Mouse (Mus musculus) adrenal gland, adult (tissue): ENCODE results near the gene Hsd17b3.

Experiments
- DNase-seq, 2 experiments: peaks; one replicate each; pipeline ENCODE4 v3.0.0; 2022 to 2023; ENCODE audit warnings: low spot score in 1 of 2; ENCODE audit not compliant: inconsistent age in 2 of 2

The Hsd17b3 gene

GRCm38 (mm10) chr13:64089130-64089529 is at the start of gene Hsd17b3:
Gene Hsd17b3, minus strand, starts transcription at chr13:64089230.
- DNase-seq, result no peak

DNA sequence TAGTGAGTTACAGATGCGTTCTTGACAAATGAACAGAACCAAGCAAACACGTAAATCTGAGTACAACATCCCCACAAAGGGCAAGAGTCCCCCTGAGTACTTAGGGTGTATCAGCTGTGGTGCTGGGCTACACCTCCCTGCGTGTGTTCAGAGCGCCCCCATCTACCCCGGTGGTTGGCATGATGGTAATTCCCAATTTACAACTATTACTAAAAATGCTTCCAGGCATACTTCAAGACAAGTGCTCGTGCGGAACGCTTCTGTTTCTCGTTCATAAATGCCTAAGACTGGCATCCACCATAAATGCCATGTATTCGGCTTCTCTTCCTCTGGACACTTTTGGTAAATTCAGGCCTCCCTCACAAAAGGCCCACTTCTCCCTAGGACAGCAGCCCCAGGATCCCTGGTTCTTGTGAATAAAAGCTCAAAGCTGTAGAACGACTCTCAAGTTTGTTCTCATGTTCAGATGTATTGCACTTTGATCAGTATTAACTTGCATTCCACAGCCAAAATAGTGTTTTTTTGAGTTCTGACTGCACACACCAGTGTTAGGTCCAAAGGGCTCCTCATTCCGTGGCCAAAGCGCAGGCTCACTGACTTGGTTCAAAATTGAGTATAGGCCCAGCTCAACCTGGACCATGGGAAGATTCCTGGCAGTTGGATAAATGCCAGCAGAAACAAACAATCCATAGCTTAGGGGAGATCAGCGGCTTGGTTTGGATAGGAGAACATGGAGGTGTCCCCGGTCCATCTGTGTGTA is 40.8 kb upstream of the Hsd17b3 start:
- DNase-seq, result peak; percentile 73 to 89

DNA sequence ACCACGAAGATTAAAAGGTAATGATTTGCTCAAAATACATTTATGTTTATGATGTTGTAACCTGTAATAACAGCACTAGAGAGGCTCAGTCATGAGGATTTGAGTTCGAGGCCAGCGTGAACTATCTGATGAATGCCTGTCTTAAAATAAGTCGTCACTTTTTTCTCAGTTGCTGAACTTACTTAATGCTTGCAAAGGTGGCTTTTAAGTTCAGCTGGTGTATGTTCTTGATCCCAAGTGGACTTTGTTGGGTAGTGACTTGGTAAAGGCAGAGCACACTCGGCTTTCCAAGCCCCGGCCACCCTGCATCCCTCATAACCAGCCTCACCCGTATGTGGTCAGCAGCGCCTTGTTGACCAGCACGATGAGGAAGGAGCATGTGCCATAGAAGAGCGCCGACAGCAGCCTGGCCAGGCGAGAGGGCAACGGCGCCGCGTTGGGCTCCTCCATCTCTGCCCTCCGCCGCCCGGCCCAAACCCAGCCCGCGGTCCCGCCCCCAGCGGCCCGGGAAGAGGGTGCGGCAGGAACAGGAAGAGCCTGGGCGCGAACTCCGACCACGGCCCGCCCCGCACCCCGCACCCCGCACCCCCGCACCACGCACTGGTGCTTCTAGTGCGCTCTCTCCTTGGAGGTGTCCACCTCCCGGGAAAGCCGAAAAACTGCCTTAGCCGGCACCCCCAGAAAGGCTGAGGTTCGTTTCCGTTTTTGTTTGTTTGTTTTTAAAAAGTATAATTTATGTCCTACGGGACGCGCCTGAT is 40.0 kb upstream of the Hsd17b3 start, which contains the start of gene Slc35d2:
Slc35d2 (minus strand) TSS at position 511 of the 758 bp plus-strand sequence.
- peak; percentile 83 to 90 for DNase-seq

- no peak for DNase-seq
Observed at GRCm38 (mm10) chr13:64126316-64126715, 37.3 kb upstream of the Hsd17b3 start.

- DNase-seq, result no peak
Observed at GRCm38 (mm10) chr13:64124886-64125285, 35.9 kb upstream of the Hsd17b3 start.

DNA sequence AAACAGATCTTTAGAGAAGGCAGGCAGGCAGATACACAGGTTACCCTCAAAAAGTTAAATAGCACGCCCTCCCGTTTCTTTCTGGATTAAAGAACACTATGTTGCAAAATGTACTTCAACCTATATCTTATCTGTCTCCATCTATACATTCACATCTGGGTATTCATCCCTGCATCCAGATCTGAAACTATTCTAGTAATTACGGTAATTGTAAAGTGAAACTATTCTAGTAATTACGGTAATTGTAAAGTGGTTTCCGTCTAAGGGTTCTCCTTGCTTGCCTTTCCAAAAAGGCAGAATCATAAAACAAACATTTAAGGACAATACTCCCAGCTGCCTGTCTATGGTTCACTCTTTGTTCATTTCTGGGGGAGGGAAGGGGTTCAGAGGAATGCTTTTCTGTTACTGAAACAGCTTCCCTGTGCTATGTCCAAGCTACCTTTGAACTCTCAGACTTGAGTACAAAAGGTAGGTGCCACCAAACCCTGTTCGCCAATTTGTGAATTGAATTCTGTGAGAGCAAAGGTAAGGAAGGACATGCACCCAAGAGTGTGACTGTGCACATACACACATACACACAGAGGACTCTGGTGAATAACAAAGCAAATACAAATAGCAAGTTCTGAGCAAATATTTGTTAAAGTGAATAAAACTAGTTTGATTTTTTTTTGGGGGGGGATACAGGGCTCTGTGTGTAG is 34.6 kb upstream of the Hsd17b3 start:
- no peak for DNase-seq

DNA sequence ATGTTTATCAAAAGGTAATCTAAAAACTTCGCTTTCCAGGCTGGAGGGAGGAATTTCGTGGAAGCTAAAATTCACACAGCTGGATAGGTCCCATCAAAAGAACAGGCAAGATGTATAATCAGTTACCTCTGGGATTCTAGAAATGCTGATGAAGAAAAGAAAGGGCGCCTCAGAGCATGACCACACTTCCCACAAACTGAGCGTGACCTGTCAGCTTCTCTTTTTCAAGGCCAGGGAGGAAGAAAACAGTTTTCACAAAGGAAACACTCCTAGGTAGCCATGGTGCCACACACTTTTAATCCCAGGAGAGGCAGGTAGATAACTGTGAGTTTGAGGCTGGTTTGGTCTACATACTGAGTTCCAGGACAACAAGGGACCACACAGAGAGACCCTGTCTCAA is 31.7 kb upstream of the Hsd17b3 start:
- DNase-seq, result no peak

DNA sequence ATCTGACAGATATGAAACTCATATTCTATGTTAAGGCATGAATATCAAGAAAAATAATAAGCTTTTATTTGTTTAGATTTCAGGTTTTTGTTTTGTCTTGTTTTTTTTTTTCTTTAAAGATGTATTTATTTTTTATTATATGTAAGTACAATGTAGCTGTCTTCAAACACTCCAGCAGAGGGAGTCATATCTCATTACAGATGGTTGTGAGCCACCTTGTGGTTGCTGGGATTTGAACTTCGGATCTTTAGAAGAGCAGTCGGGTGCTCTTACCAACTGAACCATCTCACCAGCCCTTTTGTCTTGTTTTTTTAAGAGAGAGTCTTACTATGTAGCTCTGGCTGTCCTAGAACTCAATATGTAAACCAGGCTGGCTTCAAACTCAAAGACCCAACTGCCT is 28.4 kb upstream of the Hsd17b3 start:
- no peak for DNase-seq

- DNase-seq, result no peak
Observed at GRCm38 (mm10) chr13:64110421-64110820, 21.4 kb upstream of the Hsd17b3 start.

GRCm38 (mm10) chr13:64108381-64108850 is 19.4 kb upstream of the Hsd17b3 start:
- no peak for DNase-seq

DNA sequence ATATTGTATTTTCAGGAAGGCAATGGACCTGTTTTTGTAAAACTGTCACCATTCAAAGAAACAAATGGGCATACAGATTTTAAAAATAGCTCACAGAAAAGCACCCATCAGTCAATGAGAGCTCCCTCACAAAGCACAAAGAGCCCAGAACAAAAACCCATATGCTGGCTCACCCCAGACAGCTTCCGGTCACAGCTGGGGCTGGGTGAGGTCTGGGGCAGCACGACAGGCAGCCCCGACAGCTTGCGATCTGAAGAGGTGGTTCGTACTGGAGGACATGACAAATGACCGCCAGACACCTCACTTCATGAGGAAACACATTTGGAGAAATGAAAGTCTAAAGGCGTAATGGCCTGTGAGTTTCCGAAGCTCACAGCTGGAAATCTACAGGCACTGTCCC is 18.5 kb upstream of the Hsd17b3 start:
- no peak for DNase-seq

DNA sequence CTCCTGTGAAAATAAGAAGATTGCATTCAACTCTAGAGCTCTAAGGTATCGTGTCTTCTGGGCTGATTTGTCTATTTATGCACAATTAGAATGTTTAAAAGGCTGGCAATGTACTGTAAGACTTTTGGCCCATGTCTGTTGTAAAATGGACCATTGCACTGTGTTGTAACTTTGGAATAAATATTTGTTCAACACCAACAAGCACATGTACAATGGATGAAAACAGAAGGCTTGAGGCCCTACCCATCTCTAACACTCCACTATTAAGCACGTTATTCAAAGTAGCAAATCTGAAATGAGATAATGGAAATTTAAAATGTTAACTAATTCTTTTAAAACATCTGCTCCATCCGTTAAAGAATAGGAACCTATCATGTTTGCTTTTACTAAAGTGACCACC is 18.1 kb upstream of the Hsd17b3 start:
- no peak for DNase-seq

DNA sequence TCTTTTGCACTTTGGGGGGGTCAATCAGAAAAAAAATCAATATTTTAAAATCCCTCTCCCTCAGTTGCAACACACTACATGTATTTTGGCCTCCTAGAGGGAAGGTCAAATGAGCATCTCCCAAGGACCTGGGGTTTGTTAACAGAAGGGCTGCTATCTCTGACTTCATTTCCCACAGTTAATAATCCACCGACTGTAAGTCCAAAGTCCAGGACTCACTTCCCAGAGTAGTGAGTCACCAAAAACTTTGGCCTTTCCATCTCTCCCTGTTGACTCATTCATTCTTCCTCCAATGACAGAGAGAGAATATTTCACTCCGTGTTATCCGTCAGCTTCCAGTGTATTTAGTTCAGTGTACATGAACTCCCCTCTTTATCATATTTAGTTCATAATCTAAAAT is 16.7 kb upstream of the Hsd17b3 start:
- peak in 1 of 2 experiments; percentile 75 for DNase-seq

DNA sequence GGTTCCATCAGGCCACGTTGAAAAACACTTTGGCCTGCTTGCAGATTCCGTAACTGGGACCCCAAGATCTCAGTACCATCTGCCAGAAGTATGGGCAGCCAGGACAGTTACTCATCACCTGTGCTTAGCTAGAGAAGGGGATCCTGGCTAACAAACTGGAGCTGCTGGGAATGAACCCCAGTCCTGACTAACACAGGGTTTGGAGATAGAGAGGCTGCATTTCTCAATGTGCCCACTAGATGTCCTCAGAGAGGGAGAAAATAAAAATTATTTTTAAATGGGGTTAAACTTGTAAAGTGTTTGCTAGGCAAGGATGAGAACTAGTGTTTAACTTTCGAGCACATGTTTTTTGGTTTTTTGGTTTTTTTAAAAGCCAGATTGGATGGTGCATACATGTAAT is 11.2 kb upstream of the Hsd17b3 start:
- DNase-seq, result peak; percentile 59 to 85

- peak in 1 of 2 experiments; percentile 72 for DNase-seq
Observed at GRCm38 (mm10) chr13:64098992-64099391, 10.0 kb upstream of the Hsd17b3 start.

DNA sequence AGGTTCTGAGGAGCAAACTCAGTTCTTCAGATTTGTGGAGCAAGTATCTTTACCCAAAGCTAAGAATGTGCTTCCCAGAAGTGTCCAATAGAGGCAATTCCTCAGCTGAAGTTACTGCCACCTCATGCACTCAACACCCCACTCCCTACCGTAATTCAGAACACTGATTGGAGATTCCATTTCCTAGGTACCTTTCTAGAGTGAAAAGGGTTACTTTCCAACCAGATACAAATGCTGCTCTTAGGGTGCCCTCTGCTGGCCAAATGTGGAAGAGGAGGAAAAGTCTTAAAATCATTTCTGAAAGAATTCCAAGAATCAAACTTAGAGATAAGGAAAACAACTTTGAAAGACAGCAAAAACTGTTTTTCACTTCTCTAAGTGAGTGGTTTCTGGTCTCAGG is 4.3 kb upstream of the Hsd17b3 start:
- DNase-seq, result peak; percentile 76 to 96

DNA sequence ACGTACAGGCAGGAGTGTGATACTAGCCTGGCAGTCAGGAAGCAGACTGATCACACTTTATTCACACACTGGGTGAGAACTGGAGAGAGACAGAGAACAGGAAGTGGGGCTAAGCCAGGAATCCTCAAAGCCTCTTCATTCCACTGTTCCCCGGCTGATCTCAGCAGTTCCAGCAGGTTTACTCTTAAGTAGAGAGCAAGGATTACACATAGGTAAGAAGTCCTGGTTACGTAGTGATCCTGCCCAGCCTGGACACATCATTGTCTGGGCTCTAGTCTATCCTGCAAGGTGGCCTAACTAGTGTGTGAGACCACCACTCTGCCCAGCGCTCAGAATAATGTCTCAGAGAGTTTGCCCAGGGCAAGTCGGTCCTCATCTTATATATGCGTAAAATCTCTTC is 3.7 kb upstream of the Hsd17b3 start:
- no peak for DNase-seq

DNA sequence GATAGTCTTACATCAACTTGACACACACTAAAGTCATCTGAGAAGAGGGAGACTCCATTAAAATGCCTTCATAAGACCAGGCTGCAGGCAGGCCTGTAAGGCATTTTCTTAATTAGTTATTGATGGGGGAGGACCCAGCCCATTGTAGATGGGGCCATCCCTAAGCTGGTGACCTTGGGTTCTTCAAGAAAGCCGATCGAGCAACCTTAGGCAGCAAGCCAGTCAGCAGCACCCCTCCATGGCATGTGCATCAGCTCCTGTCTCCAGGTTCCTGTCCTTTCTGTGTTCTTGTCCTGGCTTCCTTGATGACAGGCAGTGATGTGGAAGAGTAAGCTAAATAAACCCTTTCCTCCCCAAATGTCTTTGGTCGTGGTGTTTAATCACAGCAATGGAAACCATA is 3.1 kb upstream of the Hsd17b3 start:
- DNase-seq, result no peak

- DNase-seq, result no peak
Observed at GRCm38 (mm10) chr13:64091006-64091405, 2.0 kb upstream of the Hsd17b3 start.

DNA sequence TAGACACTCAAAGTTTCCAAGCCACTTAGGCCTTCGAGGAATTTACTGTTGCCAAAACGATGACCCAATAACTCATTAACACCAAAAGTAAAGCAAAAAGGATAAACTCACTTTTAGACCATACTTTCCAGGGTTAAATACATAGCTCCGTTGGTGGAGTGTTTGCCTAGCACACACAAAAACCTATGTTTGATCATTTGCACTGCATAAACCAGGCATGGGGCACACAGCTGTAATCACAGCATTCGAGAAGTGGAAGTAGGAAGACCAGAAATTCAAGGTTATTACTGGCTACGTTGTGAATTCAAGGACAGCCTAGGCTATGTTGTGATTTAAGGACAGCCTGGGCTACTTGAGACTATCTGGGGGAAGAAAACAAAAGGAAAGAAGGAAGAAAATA is 1.2 kb upstream of the Hsd17b3 start:
- DNase-seq, result no peak

DNA sequence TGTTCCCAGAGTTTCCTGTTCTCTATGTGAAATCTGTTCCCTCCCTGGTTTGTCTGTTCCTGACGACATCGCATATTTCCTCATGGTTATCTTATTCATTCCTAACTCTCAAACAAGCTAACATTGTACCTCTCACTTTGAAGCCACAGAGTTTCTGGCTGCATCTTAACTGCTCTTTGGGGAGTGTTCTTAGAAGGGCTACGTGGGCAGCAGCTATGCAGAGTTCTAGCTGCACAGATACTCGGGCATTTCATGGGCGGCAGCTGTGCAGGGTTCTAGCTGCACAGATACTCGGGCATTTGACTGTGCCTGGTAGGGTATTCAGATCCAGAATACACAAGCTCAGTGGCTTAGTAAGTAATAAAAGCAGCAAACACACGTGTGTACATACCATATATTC is 973 bp downstream of the Hsd17b3 start:
- DNase-seq, result no peak

GRCm38 (mm10) chr13:64086036-64086435 is 3.0 kb downstream of the Hsd17b3 start:
- DNase-seq, result no peak
